Mouse (Mus musculus) kidney, embryonic 15.5 days (tissue): Measurements from ENCODE around the gene Cox16. TPM values are rescaled to one million over a fixed set of nuclear protein-coding genes. Genes with fewer than 3 reads are reported as not detected.

Experiments
- ATAC-seq: fragments of 200-750 bp; cut with Nextera tagmentation; replicated peaks from 2 replicates; pipeline ENCODE4 v1.8.0; 2017; ENCODE audit warnings: moderate TSS enrichment; ENCODE audit not compliant: low FRiP score
- H3K27ac ChIP-seq: fragments of 300-500 bp; sonication (generic); 2 replicates; pipeline ENCODE4 v1.5.1; 2015; ENCODE audit warnings: mild to moderate bottlenecking, inconsistent platforms
- H3K27me3 ChIP-seq: fragments of 300-500 bp; sonication (generic); 2 replicates; pipeline ENCODE4 v1.6.1; 2015; ENCODE audit warnings: inconsistent platforms
- H3K36me3 ChIP-seq: fragments of 300-500 bp; sonication (generic); 2 replicates; pipeline ENCODE4 v1.6.1; 2015; ENCODE audit warnings: inconsistent platforms
- H3K4me1 ChIP-seq: fragments of 300-500 bp; sonication (generic); 2 replicates; pipeline ENCODE4 v1.6.1; 2015; ENCODE audit warnings: inconsistent platforms
- H3K4me2 ChIP-seq: fragments of 300-500 bp; sonication (generic); 2 replicates; pipeline ENCODE4 v1.6.1; 2015; ENCODE audit warnings: moderate library complexity, mild to moderate bottlenecking, inconsistent platforms
- H3K4me3 ChIP-seq: fragments of 300-500 bp; sonication (generic); replicated peaks from 2 replicates; pipeline ENCODE4 v1.5.1; 2015; ENCODE audit warnings: mild to moderate bottlenecking, inconsistent platforms
- H3K9ac ChIP-seq: fragments of 300-500 bp; sonication (generic); 2 replicates; pipeline ENCODE4 v1.6.1; 2015; ENCODE audit warnings: mild to moderate bottlenecking, inconsistent platforms
- H3K9me3 ChIP-seq: fragments of 300-500 bp; sonication (generic); replicated peaks from 2 replicates; pipeline ENCODE4 v1.6.1; 2016; ENCODE audit warnings: inconsistent platforms
- WGBS: fragments of 180-500 bp; shearing (Covaris S2); methylation state at CpG from one replicate; pipeline ENCODE4 v1.1.7; 2015; ENCODE audit warnings: mixed read lengths; 5-methylcytosine and 5-hydroxymethylcytosine counted together
- polyA plus RNA-seq: library from polyadenylated mRNA; unstranded; fragments of >200 nt; fragmentation: Nextera tagmentation; extraction: Ambion mirVana; gene quantifications from 2 replicates; pipeline ENCODE4 v1.2.1, GENCODE M21; 2015

Cox16 gene
- polyA plus RNA-seq, 1 experiment from 2014 or later, result 129 TPM

- no peaks in the 10 kb centered on the region for H3K27me3 ChIP-seq
- WGBS, result 52% methylated on average over 2 of the region's 2 CpGs
- H3K9me3 ChIP-seq, result no peaks in the 10 kb centered on the region
- no peak overlapping the region for H3K27ac ChIP-seq
- H3K4me2 ChIP-seq, result no peak overlapping the region
- H3K4me3 ChIP-seq, result no peak overlapping the region
- H3K9ac ChIP-seq, result no peak overlapping the region
- no peaks in the 10 kb centered on the region for H3K36me3 ChIP-seq
- no peak for ATAC-seq
- no peaks in the 10 kb centered on the region for H3K4me1 ChIP-seq
These were observed 167.1 kb downstream of the Cox16 start for GRCm38 (mm10) chr12:81317811-81318210.

GRCm38 (mm10) chr12:81315953-81316352 lies 169.0 kb downstream of the Cox16 start:
- no peak overlapping the region for H3K27ac ChIP-seq
- WGBS, result 89% methylated on average over 5 of the region's 5 CpGs
- ATAC-seq, result no peak
- no peak overlapping the region for H3K4me2 ChIP-seq
- no peaks in the 10 kb centered on the region for H3K9me3 ChIP-seq
- H3K9ac ChIP-seq, result no peak overlapping the region
- H3K4me1 ChIP-seq, result no peaks in the 10 kb centered on the region
- no peaks in the 10 kb centered on the region for H3K36me3 ChIP-seq
- no peaks in the 10 kb centered on the region for H3K27me3 ChIP-seq
- H3K4me3 ChIP-seq, result no peak overlapping the region

Other genes starting within 250 kb of the Cox16 start
- gene Slc8a3, start 151.9 kb downstream of the Cox16 start, polyA plus RNA-seq, result 0.48 and 1.1 TPM in 2 replicates
- gene Gm4787, start 105.7 kb downstream of the Cox16 start, polyA plus RNA-seq, result 0.13 and 0.21 TPM in 2 replicates
- 0.45 and 0.54 TPM in 2 replicates for gene Adam4, start 63.2 kb downstream of the Cox16 start, polyA plus RNA-seq
- 28.8 TPM in 2 replicates for gene Gm20498, start 47.8 kb upstream of the Cox16 start, polyA plus RNA-seq
- 39.8 and 41.6 TPM in 2 replicates for gene Synj2bp, start 47.8 kb upstream of the Cox16 start, polyA plus RNA-seq
- gene Adam21, start 83.3 kb upstream of the Cox16 start, polyA plus RNA-seq, result 0.34 and 0.37 TPM in 2 replicates
- gene Med6, start 109.9 kb upstream of the Cox16 start, polyA plus RNA-seq, result 61.9 and 70.8 TPM in 2 replicates
- 1.2 and 1.4 TPM in 2 replicates for gene Ttc9, start 146.1 kb upstream of the Cox16 start, polyA plus RNA-seq